Mouse (Mus musculus) heart, postnatal 14 days (tissue): ENCODE data around the gene Olfr649. TPM values are rescaled to one million over a fixed set of nuclear protein-coding genes. Genes with fewer than 3 reads are reported as not detected.

ENCODE experiments used
- DNase-seq, 2 experiments: peaks; one replicate each; pipeline ENCODE4 v3.0.0; 2021 to 2022
- intact Hi-C: fragments of 180-260 bp; cut with DNase I; formaldehyde crosslinking; loops from one replicate; pipeline ENCODE4 v1.15.1; 2025
- long read RNA-seq, 2 experiments: library from polyadenylated mRNA; stranded (forward); transcript quantifications; one replicate each; pipeline ENCODE4 v2.0.0; 2021
- total RNA-seq, 2 experiments: library from RNA; stranded (reverse); gene quantifications; 2 replicates each; pipeline ENCODE4 v1.2.3; 2021

Gene Olfr649
- not detected for total RNA-seq
- long read RNA-seq, experiment 1, result 0 reads
- long read RNA-seq, experiment 2, result 0 reads

- intact Hi-C loops, result no loop called here
- DNase-seq, result no peak
Measured at GRCm38 (mm10) chr7:104195885-104196284, at the start of gene Olfr649. Gene Olfr649 (minus strand): TSS chr7:104195985.

DNA sequence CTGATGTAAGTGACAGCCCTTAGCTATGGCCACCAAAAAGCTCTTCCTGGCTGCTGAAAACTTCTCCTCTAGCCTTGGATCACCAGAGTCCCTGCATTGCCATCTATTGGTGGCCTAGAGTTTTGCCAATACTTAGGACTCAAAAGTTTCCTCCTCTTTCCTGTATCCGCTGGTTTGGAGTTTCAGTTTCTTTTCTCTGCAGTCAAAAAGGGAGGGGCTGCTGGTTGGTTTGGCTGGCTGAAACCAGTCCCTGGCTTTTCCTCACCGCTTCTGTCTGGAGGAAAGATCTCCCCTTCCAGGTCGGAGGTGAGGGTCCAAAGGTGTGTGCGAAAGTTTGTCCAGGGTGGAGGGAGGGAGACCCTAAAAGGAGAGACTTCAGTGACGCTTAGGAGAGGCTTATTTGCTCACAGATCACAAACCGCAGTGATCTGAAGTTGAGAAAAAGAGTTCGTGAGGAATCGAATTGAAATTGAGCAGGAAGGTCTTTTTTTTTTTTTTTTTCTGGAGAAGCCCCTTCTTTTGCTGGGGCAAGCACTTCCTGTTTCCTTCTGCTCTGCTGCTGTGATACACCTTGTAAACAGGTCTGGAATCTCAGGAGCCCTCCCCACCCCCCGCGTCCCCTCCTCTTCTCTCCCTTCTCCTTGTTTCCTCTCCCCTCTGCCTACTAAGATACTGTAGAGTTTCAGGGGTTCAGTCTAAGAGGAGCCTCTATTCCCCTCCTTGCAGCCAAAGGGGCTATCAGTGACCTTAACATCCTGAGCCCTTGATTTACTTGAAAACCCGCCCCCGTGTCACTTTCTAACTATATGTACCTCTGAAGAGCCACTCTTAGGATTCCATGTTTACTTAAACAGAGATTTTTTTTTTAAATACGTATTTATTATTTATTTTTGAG lies 48.7 kb upstream of the Olfr649 start, which contains the start of gene Trim34a:
Gene Trim34a, plus strand, starts transcription at position 171 of the 895 bp plus-strand sequence.
- intact Hi-C loops, result no loop called here
- DNase-seq, result peak; percentile 39 to 60

GRCm38 (mm10) chr7:104243616-104244015 lies 47.8 kb upstream of the Olfr649 start:
- intact Hi-C loops, result no loop called here
- no peak for DNase-seq

DNA sequence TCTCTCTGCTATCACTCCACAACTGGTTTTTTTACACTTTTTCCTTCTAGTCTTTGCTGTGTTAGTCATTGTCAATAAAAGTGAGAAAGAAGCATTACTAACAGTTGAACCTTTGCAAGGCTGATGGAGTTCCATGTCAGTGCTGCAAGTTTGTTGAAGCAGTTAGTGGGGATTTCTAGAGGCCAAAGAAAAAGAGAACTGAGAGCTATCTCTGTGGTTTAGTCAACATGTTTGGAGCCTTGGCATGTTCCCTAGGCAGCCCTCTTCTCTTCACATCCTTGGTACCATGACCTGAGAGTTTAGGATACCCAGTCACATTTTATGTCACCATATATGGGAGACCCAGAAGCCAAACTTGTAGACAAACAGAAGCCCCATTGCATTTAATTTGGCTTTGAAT lies 45.1 kb upstream of the Olfr649 start:
- intact Hi-C loops, result no loop called here
- no peak for DNase-seq

DNA sequence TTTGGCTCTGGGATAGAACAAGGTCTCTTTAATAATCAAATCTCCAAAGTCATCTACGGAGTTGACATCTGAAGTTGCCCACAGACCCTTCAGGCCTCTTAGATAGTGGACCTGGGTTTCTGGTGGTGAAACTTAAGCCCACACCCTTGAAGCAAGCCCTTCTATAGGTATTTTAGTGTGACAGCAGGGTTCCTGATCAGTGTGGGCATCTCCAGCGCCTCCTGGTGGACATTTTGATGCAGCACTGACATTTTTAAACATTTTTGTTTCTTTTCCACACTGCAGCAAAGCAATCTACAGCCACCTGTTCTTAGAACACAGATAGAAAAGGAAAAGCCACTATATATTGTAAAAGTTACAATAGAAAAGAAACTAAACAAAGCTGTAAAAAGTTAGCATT lies 35.4 kb upstream of the Olfr649 start:
- intact Hi-C loops, result loop anchor here (1.0 kb wide), 1 partner anchor 31 kb away; no protein-coding TSS in a partner anchor
- peak; percentile 25 to 43 for DNase-seq

DNA sequence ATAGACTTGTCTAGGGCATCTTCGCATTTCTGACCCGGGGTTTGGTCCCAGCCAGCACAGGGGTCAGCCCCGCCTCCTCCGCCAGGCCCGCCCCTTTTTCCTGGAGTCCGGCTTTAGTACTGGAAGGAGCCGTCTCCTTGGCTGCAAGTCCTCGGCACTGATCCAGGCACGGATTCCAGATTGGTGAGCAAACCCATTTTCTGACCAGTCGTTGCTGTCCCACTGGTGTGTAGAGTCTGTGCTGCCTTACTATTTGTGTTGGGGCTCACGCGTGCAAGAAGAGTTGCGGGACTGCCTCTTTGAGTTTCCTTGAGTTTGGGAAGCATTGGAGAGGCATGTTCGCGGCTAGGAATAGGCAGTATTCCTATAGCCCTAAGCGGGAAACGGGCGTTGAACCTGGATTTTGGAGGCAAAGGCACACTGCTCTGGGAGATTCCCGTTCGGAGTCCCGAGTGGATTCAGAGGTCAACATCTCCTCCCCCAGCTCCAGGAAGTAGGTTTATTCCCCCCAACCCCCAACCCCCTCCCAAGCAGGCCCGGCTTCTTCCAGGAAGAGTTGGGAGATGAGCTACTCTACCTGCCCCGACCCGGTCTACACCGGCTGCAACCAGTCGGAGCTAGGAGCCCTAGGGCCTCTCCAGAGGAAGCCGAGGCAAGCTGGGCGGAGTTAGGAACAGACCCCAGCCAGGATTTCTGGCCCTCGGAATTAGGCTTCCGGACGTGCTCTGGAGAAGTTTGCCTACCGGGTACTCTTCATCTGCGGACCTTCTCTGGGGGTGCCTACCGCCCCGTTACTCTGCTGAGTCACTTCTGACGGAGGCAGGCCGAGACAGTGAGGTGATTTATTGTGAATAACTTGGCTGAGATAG lies 23.1 kb upstream of the Olfr649 start, which contains the start of gene Trim6:
Gene Trim6, plus strand, starts transcription at position 93 of the 869 bp plus-strand sequence.
- peak; percentile 81 to 86 for DNase-seq
- intact Hi-C loops, result no loop called here

DNA sequence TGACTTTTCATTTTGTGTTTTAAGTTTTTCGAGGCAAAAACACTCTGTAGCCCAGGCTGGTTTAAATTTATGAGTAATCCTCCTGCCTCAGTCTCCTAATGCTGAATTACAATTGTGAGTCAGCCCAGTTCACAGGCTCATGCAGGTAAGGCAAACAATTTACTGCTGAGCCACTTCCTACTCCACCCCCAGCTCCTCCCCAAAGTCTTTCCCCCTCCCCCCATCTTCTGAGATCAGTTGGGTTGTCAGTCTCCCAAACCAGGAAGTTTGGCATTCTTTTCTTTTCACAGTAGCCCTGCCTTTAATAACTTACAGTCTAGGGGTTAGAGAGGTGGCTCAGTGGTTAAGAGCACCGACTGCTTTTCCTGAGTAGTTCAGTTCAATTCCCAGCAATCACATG lies 22.1 kb upstream of the Olfr649 start:
- intact Hi-C loops, result no loop called here
- DNase-seq, result no peak

DNA sequence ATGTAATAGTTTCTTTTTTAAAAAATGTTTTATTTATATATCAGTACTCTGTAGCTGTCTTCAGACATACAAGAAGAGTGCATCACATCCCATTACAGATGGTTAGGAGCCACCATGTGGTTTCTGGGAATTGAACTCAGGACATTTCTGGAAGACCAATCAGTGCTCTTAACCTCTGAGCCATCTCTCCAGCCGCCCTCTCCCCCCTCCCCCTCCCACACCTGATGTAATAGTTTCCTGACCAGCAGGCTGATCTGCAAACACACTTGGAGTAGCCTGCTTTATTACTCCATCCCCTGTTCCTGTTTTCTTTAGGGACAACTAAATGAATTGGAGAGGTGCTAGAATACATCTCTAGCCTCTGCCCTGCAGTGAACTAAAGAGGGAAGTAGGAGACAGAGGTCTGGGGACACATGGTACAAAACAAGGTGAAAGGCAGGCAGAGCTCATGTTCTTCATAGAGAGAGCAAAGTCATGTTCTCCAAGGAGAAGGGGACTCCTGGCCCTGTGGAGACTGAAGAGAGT lies 20.3 kb upstream of the Olfr649 start:
- intact Hi-C loops, result no loop called here
- no peak for DNase-seq

DNA sequence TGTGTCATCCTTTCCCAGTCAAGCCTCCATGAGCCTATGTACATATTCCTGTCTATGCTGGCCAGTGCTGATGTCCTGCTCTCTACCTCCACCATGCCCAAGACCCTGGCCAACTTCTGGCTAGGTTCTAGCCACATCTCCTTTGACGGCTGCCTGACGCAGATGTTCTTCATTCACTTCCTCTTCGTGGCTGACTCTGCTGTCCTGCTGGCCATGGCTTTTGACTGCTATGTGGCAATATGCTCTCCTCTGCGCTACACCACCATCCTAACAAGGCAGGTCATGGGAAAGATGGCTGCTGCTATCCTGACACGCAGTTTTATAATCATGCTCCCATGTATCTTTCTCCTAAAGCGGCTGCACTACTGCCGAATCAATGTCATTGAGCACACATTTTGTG lies 10.4 kb upstream of the Olfr649 start:
- intact Hi-C loops, result no loop called here
- no peak for DNase-seq

DNA sequence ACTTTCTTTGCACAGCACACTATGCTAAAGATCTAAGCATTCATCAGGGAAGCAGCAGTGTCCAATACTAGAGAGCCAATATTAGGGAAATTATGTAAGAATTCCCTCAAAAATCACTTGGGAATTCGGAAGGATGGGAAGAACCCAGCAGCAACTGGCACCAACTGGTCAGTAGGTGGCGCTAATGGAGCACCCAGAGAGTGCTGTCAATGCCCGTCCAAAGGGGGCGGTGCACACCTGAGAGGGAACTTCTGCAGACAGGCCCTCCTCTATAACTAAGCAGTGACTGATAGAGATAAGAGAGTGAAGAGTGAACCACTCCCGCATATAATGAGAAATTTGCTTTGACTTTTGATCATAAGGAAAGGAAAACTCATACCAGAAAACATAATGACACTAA lies 4.0 kb upstream of the Olfr649 start:
- intact Hi-C loops, result loop anchor here (1.0 to 5.0 kb wide), 2 partner anchors 31 to 402 kb away; partner anchors contain the start of gene Olfr655

GRCm38 (mm10) chr7:104191275-104191674 lies 4.5 kb downstream of the Olfr649 start:
- DNase-seq, result no peak
- intact Hi-C loops, result no loop called here

More for the DNA sequence above, 4.0 kb upstream of the Olfr649 start:
- DNase-seq, result peak; percentile 71 to 80

DNA sequence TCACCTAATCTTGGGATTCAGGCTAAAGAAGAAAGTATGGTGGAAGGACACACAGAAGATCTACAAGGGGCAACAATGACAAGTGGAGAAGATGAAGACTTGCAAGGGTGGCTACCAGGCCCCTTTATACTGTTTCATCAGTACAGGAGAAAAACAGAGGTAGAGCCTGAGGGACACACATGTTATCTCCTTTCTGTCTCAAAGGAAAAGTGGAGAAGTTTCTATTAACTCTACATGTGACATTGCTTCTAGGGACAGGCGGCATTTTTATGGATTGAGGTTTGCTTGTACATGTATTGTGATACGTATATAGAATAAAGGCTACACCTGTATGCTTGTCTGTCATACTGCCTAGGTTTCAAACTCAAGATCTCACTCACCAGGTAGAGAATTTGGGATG lies 12.5 kb downstream of the Olfr649 start, which contains the start of gene Olfr648:
Gene Olfr648, minus strand, starts transcription at position 101 of the 400 bp plus-strand sequence.
- DNase-seq, result no peak

GRCm38 (mm10) chr7:104179074-104179473 lies 16.7 kb downstream of the Olfr649 start:
- intact Hi-C loops, result no loop called here
- DNase-seq, result no peak

More for the DNA sequence above, 12.5 kb downstream of the Olfr649 start, which contains the start of gene Olfr648:
- intact Hi-C loops, result no loop called here

DNA sequence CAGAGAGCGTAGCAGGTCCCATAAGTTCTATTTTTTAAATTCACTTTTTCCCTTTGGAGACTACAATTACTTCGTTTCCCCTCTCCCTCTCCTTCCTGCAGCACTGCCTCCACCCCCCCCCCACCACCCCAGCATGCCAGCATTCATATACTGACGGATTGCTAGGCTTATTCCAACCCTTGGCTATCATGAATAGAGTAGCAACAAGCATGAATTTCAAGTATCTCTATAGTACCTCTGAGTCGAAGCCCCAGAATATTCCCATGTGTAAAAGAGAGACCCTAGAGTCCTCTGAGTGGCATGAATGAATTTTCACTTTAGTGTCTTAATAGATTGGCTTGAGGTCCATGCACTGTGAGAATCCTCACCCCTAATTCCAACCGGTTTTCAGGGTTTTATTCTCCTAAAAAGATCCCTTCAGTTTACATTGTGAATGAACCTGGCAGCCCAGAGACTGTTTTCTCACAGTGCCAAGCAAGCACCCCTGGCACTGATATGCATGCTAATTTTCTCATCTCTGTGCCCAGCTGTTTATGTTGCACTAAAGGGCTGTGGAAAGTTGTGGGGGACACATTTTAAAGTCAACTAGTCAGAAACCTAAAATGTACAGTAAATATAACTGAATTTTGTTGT lies 17.2 kb downstream of the Olfr649 start:
- DNase-seq, result no peak

DNA sequence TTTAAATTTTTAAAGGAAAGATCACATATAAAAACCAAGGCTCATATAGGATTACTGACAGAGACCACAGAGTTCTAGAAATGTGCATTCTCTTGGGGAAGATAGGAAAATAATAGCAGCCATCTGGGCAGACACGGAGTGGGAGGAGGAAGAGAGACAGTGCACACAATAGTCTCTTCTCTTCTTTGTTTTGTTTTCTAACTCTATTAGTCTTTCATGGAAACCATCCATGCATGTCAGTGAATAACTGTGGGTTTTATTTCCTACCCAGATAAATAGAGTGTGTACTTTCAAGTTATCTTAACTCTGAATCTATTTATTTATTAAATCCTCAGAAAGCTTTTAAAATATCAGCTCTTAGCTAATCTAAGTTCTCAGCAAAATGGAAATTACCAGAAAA lies 20.7 kb downstream of the Olfr649 start:
- intact Hi-C loops, result no loop called here
- DNase-seq, result no peak

More for the DNA sequence above, 17.2 kb downstream of the Olfr649 start:
- intact Hi-C loops, result no loop called here

DNA sequence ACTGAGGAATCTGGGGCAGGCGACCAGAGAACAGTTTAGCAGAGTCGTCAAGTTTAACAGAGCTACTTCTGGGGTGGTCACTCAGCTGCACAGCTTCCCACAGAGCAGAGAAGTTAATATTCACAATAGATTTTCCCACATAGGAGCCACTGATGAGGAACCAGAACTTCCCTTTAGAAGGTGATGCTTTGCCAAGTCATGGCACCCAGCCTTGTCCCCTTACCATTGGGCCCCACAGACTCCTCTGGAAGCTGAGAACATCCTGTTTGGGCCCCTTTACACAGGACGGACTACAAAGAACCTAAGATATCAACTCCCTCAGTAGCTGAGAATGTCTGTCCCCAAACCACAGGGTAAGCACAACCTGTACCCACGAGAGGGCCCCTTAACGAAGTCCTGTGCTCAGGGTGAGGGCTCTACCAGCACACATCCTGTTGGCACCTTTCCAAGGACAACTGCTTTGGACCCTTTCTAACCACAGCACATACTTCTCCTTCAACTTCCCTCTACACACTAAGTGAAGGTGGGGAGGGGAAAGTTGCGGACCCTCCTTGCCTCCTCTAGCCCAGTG lies 26.1 kb downstream of the Olfr649 start:
- intact Hi-C loops, result no loop called here
- DNase-seq, result no peak

DNA sequence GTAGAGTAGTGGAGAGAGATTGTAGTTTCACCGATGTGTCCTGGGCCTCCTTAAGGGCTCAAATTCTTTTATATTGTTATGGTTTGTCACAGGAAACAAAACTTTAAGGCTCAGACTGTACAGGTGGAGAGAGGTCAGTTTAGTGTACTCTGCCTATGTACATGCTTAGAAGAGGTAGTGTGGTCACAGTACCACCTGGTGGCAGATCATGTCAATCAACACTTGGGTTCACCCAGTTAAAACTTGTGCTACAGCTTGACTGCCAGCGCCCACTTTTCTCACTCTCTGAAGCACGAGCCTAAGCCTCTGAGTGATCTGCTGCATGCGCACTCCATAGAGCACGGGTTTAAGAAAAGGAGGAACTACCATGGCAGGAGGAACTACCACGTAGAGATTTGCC lies 28.7 kb downstream of the Olfr649 start:
- DNase-seq, result no peak
- intact Hi-C loops, result no loop called here

GRCm38 (mm10) chr7:104150456-104150855 lies 45.3 kb downstream of the Olfr649 start, which contains the start of gene Ubqlnl:
Gene Ubqlnl (minus strand): TSS chr7:104150556.
- no peak for DNase-seq
- intact Hi-C loops, result no loop called here

- intact Hi-C loops, result no loop called here
- DNase-seq, result no peak
Measured at GRCm38 (mm10) chr7:104143179-104143578, 52.6 kb downstream of the Olfr649 start, which contains the start of gene Ubqln3. Gene Ubqln3 (minus strand): TSS chr7:104143279.
